In genomic region chr10:77082453-77082852, GRCm38 (mm10) we compare ENCODE assay signal across 8 mouse cellular contexts. TPM values are rescaled to one million over a fixed set of nuclear protein-coding genes. Genes with fewer than 3 reads are reported as not detected.
DNase-seq lines count a peak whose midpoint lies in the region; ATAC-seq and TF ChIP-seq lines count a peak whose summit lies in the region.
"Had no signal": no experiment of that assay in that cellular context is flagged by ENCODE, and none has a peak within 500 bp of the region (broad histone marks: within the 10 kb centered on the region; RNA-seq: fewer than 3 reads in every experiment).

No protein-coding gene starts in this region.

- intact Hi-C loops in heart, postnatal 14 days (cut with DNase I) = loop anchor here (2.0 kb wide), 1 partner anchor 48 kb away; no protein-coding TSS in a partner anchor

- no peaks in the 10 kb centered on the region for H3K9me3 ChIP-seq in G1E (replicated peaks)
- H3K9me3 ChIP-seq: midbrain, embryonic 12.5 days had no signal

- no peak overlapping the region for H3K4me3 ChIP-seq in G1E (ENCODE audit: low read depth, low read length)
- H3K4me3 ChIP-seq: midbrain, embryonic 12.5 days had no signal

- TF ChIP-seq CTCF in G1E (IDR thresholded peaks at IDR 0.05; ENCODE audit: low read depth, low read length) = peak; percentile 98

- no peaks in the 10 kb centered on the region for H3K4me1 ChIP-seq in G1E (ENCODE audit: insufficient read depth, low read depth, low read length)
- H3K4me1 ChIP-seq: midbrain, embryonic 12.5 days had no signal

- DNase-seq in G1E (ENCODE audit: low spot score) = peak; percentile 68
- DNase-seq in adrenal gland, adult 2 months = peak; percentile 85
- peak; percentile 88 for DNase-seq in embryo, embryonic 10 days (ENCODE audit: low spot score)
- peak; percentile 75 to 87 for DNase-seq in heart, postnatal 14 days
- peak; percentile 51 for DNase-seq in left cerebral cortex, adult 11 months (ENCODE audit: low spot score)
- peak; percentile 21 for DNase-seq in spleen, adult 12 weeks (ENCODE audit: low spot score)

- H3K27me3 ChIP-seq in G1E (ENCODE audit: insufficient read depth, low read length) = no peaks in the 10 kb centered on the region
- H3K27me3 ChIP-seq: midbrain, embryonic 12.5 days had no signal

- ATAC-seq in G1E (ENCODE audit: extremely low read depth, insufficient number of reproducible peaks, low FRiP score, poor library complexity, severe bottlenecking) = peak; percentile 28
- peak; percentile 84 for ATAC-seq in megakaryocyte-erythroid progenitor cell, adult 5-6 weeks (replicated peaks; ENCODE audit: low FRiP score, low TSS enrichment, poor library complexity, severe bottlenecking)

- H3K36me3 ChIP-seq in G1E (replicated peaks) = peaks cover 70% of the 10 kb centered on the region

RNA-seq across cellular contexts. Expression of gene Slc19a1, which starts 50.4 kb away (rescaled TPM):
- total RNA-seq in G1E (2014; fragmentation: Nextera tagmentation) = 9.8 and 18.1 TPM in 2 replicates
- 10.5 and 11.8 TPM in 2 replicates for total RNA-seq in G1E (2017)
- 33.6 and 39.0 TPM in 2 replicates for polyA plus RNA-seq in G1E (2012)
- total RNA-seq in adrenal gland, adult 2 months (2021) = 10 to 100 TPM; 17.4 to 24.1 TPM
- polyA plus RNA-seq in adrenal gland, adult 2 months (2012; rRNA removed) = 103 and 105 TPM in 2 replicates
- total RNA-seq in heart, postnatal 14 days (2021) = 1 to 10 TPM; 4.0 to 5.0 TPM
- total RNA-seq in megakaryocyte-erythroid progenitor cell, adult 5-6 weeks (2014; fragmentation: Nextera tagmentation) = 67.9 and 77.4 TPM in 2 replicates
- total RNA-seq in megakaryocyte-erythroid progenitor cell, adult 5-6 weeks (2017) = 27.3 and 29.6 TPM in 2 replicates

Comparison
In these comparisons a context has a peak if more than half of its experiments do, and no peak if none do; other contexts are left out.
1. DNase-seq: peak in every context shown above with its lines; median percentile 88 in embryo, embryonic 10 days; 85 in adrenal gland, adult 2 months; 81 in heart, postnatal 14 days; 68 in G1E; 51 in left cerebral cortex, adult 11 months; 21 in spleen, adult 12 weeks.